Comparison of ENCODE assay signal across 11 mouse cellular contexts in the genomic region with DNA sequence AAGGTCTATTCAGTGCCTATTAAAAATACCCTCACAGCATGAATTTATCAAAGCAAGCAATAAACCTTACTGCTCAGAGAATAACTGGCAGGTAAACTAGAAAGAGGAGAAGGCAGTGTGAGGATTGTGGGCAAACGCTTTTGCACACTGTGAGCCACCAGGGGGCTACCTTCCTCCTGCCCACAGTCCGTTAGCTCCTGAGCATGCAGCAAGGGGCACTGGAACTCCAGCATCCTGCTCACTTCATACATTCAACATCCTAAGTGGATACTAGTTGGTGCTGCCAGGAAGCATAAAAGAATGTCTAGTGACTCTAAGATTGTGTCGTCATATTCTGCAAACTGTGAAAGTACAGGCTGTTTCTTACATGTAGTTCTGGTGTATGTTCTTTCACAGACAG.
DNase-seq lines count a peak whose midpoint lies in the region; ATAC-seq and TF ChIP-seq lines count a peak whose summit lies in the region.
"Had no signal": no experiment of that assay in that cellular context is flagged by ENCODE, and none has a peak within 500 bp of the region (broad histone marks: within the 10 kb centered on the region; RNA-seq: fewer than 3 reads in every experiment).

No protein-coding gene starts in this region.

- H3K27me3 ChIP-seq in kidney, adult 2 months (replicated peaks; ENCODE audit: control insufficient read depth, insufficient read depth, low read length): no peaks in the 10 kb centered on the region
- no peaks in the 10 kb centered on the region for H3K27me3 ChIP-seq in thymus, adult 2 months (ENCODE audit: control insufficient read depth, insufficient read depth, low read length)
- H3K27me3 ChIP-seq: embryonic facial prominence, embryonic 12.5 days; limb, embryonic 13.5 days had no signal

- no peak overlapping the region for H3K4me3 ChIP-seq in kidney, adult 2 months (ENCODE audit: insufficient read depth, low read depth, low read length)
- no peak overlapping the region for H3K4me3 ChIP-seq in thymus, adult 2 months (ENCODE audit: control insufficient read depth, insufficient read depth, low read length)
- H3K4me3 ChIP-seq: embryonic facial prominence, embryonic 12.5 days; limb, embryonic 13.5 days had no signal

- H3K36me3 ChIP-seq in kidney, adult 2 months (ENCODE audit: control insufficient read depth, insufficient read depth, low read length): no peaks in the 10 kb centered on the region
- no peaks in the 10 kb centered on the region for H3K36me3 ChIP-seq in thymus, adult 2 months (ENCODE audit: control insufficient read depth, insufficient read depth, low read length)
- H3K36me3 ChIP-seq: embryonic facial prominence, embryonic 12.5 days had no signal

- DNase-seq in kidney, adult 2 months: peak; percentile 33
- no peak for DNase-seq in kidney, adult 9 months
- DNase-seq in thymus, adult 2 months: peak; percentile 33
- DNase-seq in thymus, adult 18-20 months: no peak
- peak; percentile 57 for DNase-seq in thymus, postnatal 4 days
- DNase-seq in urinary bladder, postnatal 25 days (ENCODE audit: low spot score): no peak
- DNase-seq in left cerebral cortex, postnatal 10 days (ENCODE audit: extremely low spot score in 1 of 2, low spot score in 2 of 2): no peak

- WGBS in kidney, adult 2 months: 68% methylated on average over 3 of the region's 3 CpGs
- 88% methylated on average over 3 of the region's 3 CpGs for WGBS in thymus, adult 2 months

- TF ChIP-seq POLR2A in kidney, adult 2 months (IDR thresholded peaks at IDR 0.05; ENCODE audit: low read depth, low read length): no peak
- TF ChIP-seq POLR2A in thymus, adult 2 months (IDR thresholded peaks at IDR 0.05; ENCODE audit: control insufficient read depth, extremely low read depth, insufficient read depth, low read length, poor library complexity): no peak

- peak; percentile 71 for TF ChIP-seq CTCF in kidney, adult 2 months (conservative IDR thresholded peaks at IDR 0.05; ENCODE audit: insufficient read depth, insufficient read length, low read depth, low read length)
- TF ChIP-seq CTCF in thymus, adult 2 months (IDR thresholded peaks at IDR 0.05; ENCODE audit: borderline replicate concordance, control insufficient read depth, extremely low read depth, insufficient read depth, low read length, poor library complexity): peak; percentile 63; the same call in 1 of the 2 replicates

- peak; percentile 47; the same call in 1 of the 2 replicates for ATAC-seq in granulocyte monocyte progenitor cell, adult 5-6 weeks (replicated peaks; ENCODE audit: poor library complexity, severe bottlenecking)
- ATAC-seq: activated CD4-positive, CD25-positive, alpha-beta regulatory T cell, adult 4 months had no signal

- intact Hi-C loops in left cerebral cortex, postnatal 10 days (cut with DNase I): no loop called here

- no peak overlapping the region for H3K27ac ChIP-seq in kidney, adult 2 months (ENCODE audit: insufficient read depth, low read depth, low read length)
- no peak overlapping the region for H3K27ac ChIP-seq in thymus, adult 2 months (ENCODE audit: control insufficient read depth, insufficient read depth, low read length)
- H3K27ac ChIP-seq: embryonic facial prominence, embryonic 12.5 days; limb, embryonic 13.5 days had no signal

- peaks cover 3% of the 10 kb centered on the region; the same call in 1 of the 2 replicates for H3K4me1 ChIP-seq in kidney, adult 2 months (ENCODE audit: control insufficient read depth, insufficient read depth, low read length)
- no peaks in the 10 kb centered on the region; the same call in 1 of the 2 replicates for H3K4me1 ChIP-seq in thymus, adult 2 months (replicated peaks; ENCODE audit: control insufficient read depth, insufficient read depth, low read length)
- H3K4me1 ChIP-seq: embryonic facial prominence, embryonic 12.5 days; limb, embryonic 13.5 days had no signal

Comparison
In these comparisons a context has a peak if more than half of its experiments do, and no peak if none do; other contexts are left out.
1. DNase-seq: peak in kidney, adult 2 months (single experiment), thymus, adult 2 months (single experiment) and thymus, postnatal 4 days (single experiment); none in kidney, adult 9 months (single experiment), thymus, adult 18-20 months (0 of 2), urinary bladder, postnatal 25 days (single experiment) and left cerebral cortex, postnatal 10 days (0 of 2).